In genomic region chr3:53231112-53231511, GRCm38 (mm10) we compare ENCODE assay signal across 23 mouse cellular contexts.
DNase-seq lines count a peak whose midpoint lies in the region; ATAC-seq and TF ChIP-seq lines count a peak whose summit lies in the region.
"Had no signal": no experiment of that assay in that cellular context is flagged by ENCODE, and none has a peak within 500 bp of the region (broad histone marks: within the 10 kb centered on the region; RNA-seq: fewer than 3 reads in every experiment).

No protein-coding gene starts in this region.

- no peak for DNase-seq in gastrocnemius, adult 2 months
- DNase-seq in gastrocnemius, postnatal 25 days, result no peak
- DNase-seq in kidney, postnatal 0 days (ENCODE audit: low spot score), result no peak
- no peak for DNase-seq in kidney, postnatal 10 days
- no peak for DNase-seq in stomach, postnatal 0 days (ENCODE audit: low spot score)
- no peak for DNase-seq in layer of hippocampus, adult 9-11 months
- DNase-seq in thymus, postnatal 25 days, result no peak
- DNase-seq: adrenal gland, adult 2 months; cerebellum, adult 2 months; cerebellum, postnatal 14 days; kidney, adult 8-10 months; liver, embryonic 13.5 days; right cerebral cortex, postnatal 4 days had no signal

- no peaks in the 10 kb centered on the region for H3K4me1 ChIP-seq in kidney, postnatal 0 days (replicated peaks; ENCODE audit: insufficient read depth, low read length)
- H3K4me1 ChIP-seq in stomach, embryonic 16.5 days (ENCODE audit: control insufficient read depth, insufficient read depth, low read length), result no peaks in the 10 kb centered on the region
- no peaks in the 10 kb centered on the region for H3K4me1 ChIP-seq in stomach, postnatal 0 days (replicated peaks; ENCODE audit: control insufficient read depth, insufficient read depth)
- H3K4me1 ChIP-seq: hindbrain, embryonic 12.5 days; liver, embryonic 13.5 days had no signal

- intact Hi-C loops in gastrocnemius, adult 2 months (cut with DNase I), result no loop called here

- peak overlapping the region; percentile 66; the same call in 1 of the 2 replicates for H3K27ac ChIP-seq in gastrocnemius, adult 2 months
- H3K27ac ChIP-seq in kidney, postnatal 0 days, result 0 out of 2 replicates have a peak overlapping the region, but pooled peaks have one; percentile 8
- H3K27ac ChIP-seq in stomach, embryonic 16.5 days (ENCODE audit: low read length), result no peak overlapping the region
- no peak overlapping the region for H3K27ac ChIP-seq in stomach, postnatal 0 days (replicated peaks)
- H3K27ac ChIP-seq: forebrain, embryonic 12.5 days; hindbrain, embryonic 12.5 days; hindbrain, postnatal 0 days; intestine, embryonic 15.5 days; liver, embryonic 13.5 days; macrophage; midbrain, embryonic 13.5 days; neural tube, embryonic 13.5 days had no signal

- TF ChIP-seq CTCF in gastrocnemius, adult 2 months (IDR thresholded peaks at IDR 0.05), result no peak
- TF ChIP-seq CTCF in kidney, postnatal 0 days (IDR thresholded peaks at IDR 0.05; ENCODE audit: low read depth), result no peak
- TF ChIP-seq CTCF in stomach, postnatal 0 days (IDR thresholded peaks at IDR 0.05; ENCODE audit: low read depth), result no peak

- no peak for TF ChIP-seq EP300 in stomach, postnatal 0 days (optimal IDR thresholded peaks at IDR 0.05)

- no peak overlapping the region for H3K4me3 ChIP-seq in gastrocnemius, adult 2 months
- no peak overlapping the region for H3K4me3 ChIP-seq in kidney, postnatal 0 days (replicated peaks; ENCODE audit: low read depth, low read length)
- H3K4me3 ChIP-seq in stomach, embryonic 16.5 days (replicated peaks; ENCODE audit: low read length), result no peak overlapping the region
- no peak overlapping the region for H3K4me3 ChIP-seq in stomach, postnatal 0 days (ENCODE audit: low read depth, low read length)
- H3K4me3 ChIP-seq: forebrain, embryonic 12.5 days; heart, embryonic 15.5 days; hindbrain, embryonic 12.5 days; intestine, embryonic 15.5 days; limb, embryonic 12.5 days; liver, embryonic 13.5 days; midbrain, embryonic 13.5 days; neural tube, embryonic 13.5 days had no signal

- 51% methylated on average over 3 of the region's 3 CpGs for WGBS in kidney, postnatal 0 days
- 34% methylated on average over 3 of the region's 3 CpGs for WGBS in stomach, embryonic 16.5 days
- whole genome bisulfite sequencing in stomach, postnatal 0 days, result 34% methylated on average over 3 of the region's 3 CpGs

- H3K4me2 ChIP-seq in kidney, postnatal 0 days (ENCODE audit: low read length), result no peak overlapping the region
- no peak overlapping the region for H3K4me2 ChIP-seq in stomach, embryonic 16.5 days (ENCODE audit: low read depth, low read length)
- H3K4me2 ChIP-seq in stomach, postnatal 0 days (replicated peaks; ENCODE audit: low read depth), result no peak overlapping the region
- H3K4me2 ChIP-seq: forebrain, embryonic 12.5 days; heart, embryonic 15.5 days; hindbrain, embryonic 12.5 days; intestine, embryonic 15.5 days; limb, embryonic 12.5 days; liver, embryonic 13.5 days; midbrain, embryonic 13.5 days; neural tube, embryonic 13.5 days had no signal

- no peaks in the 10 kb centered on the region for H3K36me3 ChIP-seq in kidney, postnatal 0 days (ENCODE audit: insufficient read depth, low read length)
- no peaks in the 10 kb centered on the region for H3K36me3 ChIP-seq in stomach, embryonic 16.5 days (ENCODE audit: control insufficient read depth, insufficient read depth, low read length)
- H3K36me3 ChIP-seq in stomach, postnatal 0 days (ENCODE audit: control insufficient read depth, insufficient read depth, low read length), result no peaks in the 10 kb centered on the region
- H3K36me3 ChIP-seq: forebrain, embryonic 12.5 days; heart, embryonic 15.5 days; hindbrain, embryonic 12.5 days; intestine, embryonic 15.5 days; liver, embryonic 13.5 days; midbrain, embryonic 13.5 days; neural tube, embryonic 13.5 days had no signal

- H3K27me3 ChIP-seq in kidney, postnatal 0 days (ENCODE audit: insufficient read depth, low read length), result no peaks in the 10 kb centered on the region
- H3K27me3 ChIP-seq in stomach, embryonic 16.5 days (ENCODE audit: control insufficient read depth, insufficient read depth, low read length), result no peaks in the 10 kb centered on the region
- no peaks in the 10 kb centered on the region for H3K27me3 ChIP-seq in stomach, postnatal 0 days (ENCODE audit: control insufficient read depth, insufficient read depth, low read length)
- H3K27me3 ChIP-seq: forebrain, embryonic 12.5 days; heart, embryonic 15.5 days; hindbrain, embryonic 12.5 days; intestine, embryonic 15.5 days; limb, embryonic 12.5 days; liver, embryonic 13.5 days; midbrain, embryonic 13.5 days; neural tube, embryonic 13.5 days had no signal

- H3K9me3 ChIP-seq in kidney, postnatal 0 days (replicated peaks; ENCODE audit: low read length), result no peaks in the 10 kb centered on the region; the same call in 1 of the 2 replicates
- no peaks in the 10 kb centered on the region; the same call in 1 of the 2 replicates for H3K9me3 ChIP-seq in stomach, embryonic 16.5 days (replicated peaks; ENCODE audit: control insufficient read depth, low read length)
- no peaks in the 10 kb centered on the region for H3K9me3 ChIP-seq in stomach, postnatal 0 days (ENCODE audit: control insufficient read depth, low read length)
- H3K9me3 ChIP-seq: forebrain, embryonic 12.5 days; heart, embryonic 15.5 days; hindbrain, embryonic 12.5 days; intestine, embryonic 15.5 days; limb, embryonic 12.5 days; liver, embryonic 13.5 days; midbrain, embryonic 13.5 days; neural tube, embryonic 13.5 days had no signal

- H3K9ac ChIP-seq in kidney, postnatal 0 days (ENCODE audit: low read depth, low read length), result no peak overlapping the region
- H3K9ac ChIP-seq in stomach, embryonic 16.5 days (ENCODE audit: low read length), result no peak overlapping the region
- no peak overlapping the region for H3K9ac ChIP-seq in stomach, postnatal 0 days (ENCODE audit: low read length)
- H3K9ac ChIP-seq: forebrain, embryonic 12.5 days; heart, embryonic 15.5 days; hindbrain, embryonic 12.5 days; intestine, embryonic 15.5 days; limb, embryonic 12.5 days; liver, embryonic 13.5 days; midbrain, embryonic 13.5 days; neural tube, embryonic 13.5 days had no signal

- ATAC-seq in kidney, postnatal 0 days (replicated peaks; ENCODE audit: low FRiP score, low read depth), result no peak
- peak; percentile 44; the same call in 1 of the 2 replicates for ATAC-seq in stomach, embryonic 16.5 days (ENCODE audit: insufficient read depth, low FRiP score)
- no peak for ATAC-seq in stomach, postnatal 0 days (ENCODE audit: low FRiP score, low TSS enrichment)
- ATAC-seq: hindbrain, postnatal 0 days; intestine, embryonic 15.5 days; midbrain, embryonic 13.5 days had no signal

Comparison
In these comparisons a context has a peak if more than half of its experiments do, and no peak if none do; other contexts are left out.
1. H3K27ac ChIP-seq: peak in gastrocnemius, adult 2 months (single experiment) and kidney, postnatal 0 days (single experiment); none in stomach, embryonic 16.5 days (single experiment) and stomach, postnatal 0 days (single experiment).